Mouse (Mus musculus): Measurements from ENCODE around the gene Gm29133.

DNA sequence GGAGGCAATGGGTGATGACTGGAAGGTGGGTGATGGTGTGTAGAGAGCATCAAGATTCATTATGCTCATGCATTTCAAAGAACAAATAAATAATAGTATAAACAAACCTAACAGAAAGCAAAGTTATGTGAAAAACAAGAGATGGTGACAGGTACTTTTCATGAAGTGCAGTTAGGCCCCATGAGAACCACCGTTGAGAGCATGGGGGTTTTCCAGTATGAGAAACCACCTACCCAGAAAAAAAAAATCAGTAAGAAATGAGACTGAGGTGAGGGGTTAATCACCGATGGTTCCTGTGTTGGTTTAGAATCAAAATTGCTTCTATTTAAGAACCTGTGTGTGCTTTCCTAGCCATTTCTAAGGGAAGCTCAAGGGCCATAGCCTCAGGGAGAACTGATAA is 86.8 kb downstream of the Gm29133 start:
- TF ChIP-seq CTCF (IDR thresholded peaks at IDR 0.05), result no peak
- no peak for TF ChIP-seq POLR2A (IDR thresholded peaks at IDR 0.05; ENCODE audit: insufficient read depth, low read depth, low read length)

All from heart, adult 2 months (tissue).